Mouse (Mus musculus): ENCODE measurements around the gene P4hb.

Gene P4hb

GRCm38 (mm10) chr11:120572752-120573584 is at the start of gene P4hb:
P4hb (minus strand) TSS chr11:120573253.
- in situ Hi-C loops (cut with MboI, MseI): no loop called here

- in situ Hi-C loops (cut with MboI, MseI): no loop called here
These were observed 49.8 kb upstream of the P4hb start for GRCm38 (mm10) chr11:120622805-120623204.

GRCm38 (mm10) chr11:120620195-120620594 is 47.1 kb upstream of the P4hb start:
- in situ Hi-C loops (cut with MboI, MseI): no loop called here

GRCm38 (mm10) chr11:120618619-120619535 is 45.8 kb upstream of the P4hb start:
- in situ Hi-C loops (cut with MboI, MseI): no loop called here

GRCm38 (mm10) chr11:120617519-120618112 is 44.6 kb upstream of the P4hb start, which contains the start of gene Pcyt2:
Pcyt2 (minus strand) TSS chr11:120617936.
- in situ Hi-C loops (cut with MboI, MseI): no loop called here

- in situ Hi-C loops (cut with MboI, MseI): no loop called here
These were observed 43.7 kb upstream of the P4hb start for GRCm38 (mm10) chr11:120616617-120617294.

- in situ Hi-C loops (cut with MboI, MseI): no loop called here
These were observed 42.7 kb upstream of the P4hb start for GRCm38 (mm10) chr11:120615606-120616203.

GRCm38 (mm10) chr11:120615167-120615566 is 42.1 kb upstream of the P4hb start:
- in situ Hi-C loops (cut with MboI, MseI): no loop called here

GRCm38 (mm10) chr11:120613976-120614375 is 40.9 kb upstream of the P4hb start:
- in situ Hi-C loops (cut with MboI, MseI): no loop called here

- in situ Hi-C loops (cut with MboI, MseI): no loop called here
These were observed 40.5 kb upstream of the P4hb start for GRCm38 (mm10) chr11:120613481-120613972.

GRCm38 (mm10) chr11:120612763-120613162 is 39.7 kb upstream of the P4hb start:
- in situ Hi-C loops (cut with MboI, MseI): no loop called here

- in situ Hi-C loops (cut with MboI, MseI): no loop called here
These were observed 37.5 kb upstream of the P4hb start for GRCm38 (mm10) chr11:120610477-120611046.

- in situ Hi-C loops (cut with MboI, MseI): no loop called here
These were observed 36.2 kb upstream of the P4hb start for GRCm38 (mm10) chr11:120609250-120609649.

- in situ Hi-C loops (cut with MboI, MseI): no loop called here
These were observed 35.4 kb upstream of the P4hb start, which contains the start of gene Npb for GRCm38 (mm10) chr11:120608241-120609034. Npb (plus strand) TSS chr11:120608477.

- in situ Hi-C loops (cut with MboI, MseI): no loop called here
These were observed 33.7 kb upstream of the P4hb start for GRCm38 (mm10) chr11:120606764-120607163.

- in situ Hi-C loops (cut with MboI, MseI): no loop called here
These were observed 32.6 kb upstream of the P4hb start for GRCm38 (mm10) chr11:120605667-120606066.

GRCm38 (mm10) chr11:120603545-120603944 is 30.5 kb upstream of the P4hb start:
- in situ Hi-C loops (cut with MboI, MseI): no loop called here

- in situ Hi-C loops (cut with MboI, MseI): no loop called here
These were observed 27.7 kb upstream of the P4hb start for GRCm38 (mm10) chr11:120600716-120601115.

- in situ Hi-C loops (cut with MboI, MseI): no loop called here
These were observed 26.0 kb upstream of the P4hb start for GRCm38 (mm10) chr11:120598990-120599549.
